Mouse (Mus musculus) CH12.LX (cell line): ENCODE measurements around the gene Zfp777.

Experiments used
- CTCF ChIP-seq, 2 experiments: IDR thresholded peaks in 1 of 2; conservative IDR thresholded peaks in 1 of 2; 2 replicates each; pipeline ENCODE4 v1.5.1; 2011 to 2012; ENCODE audit warnings: low read depth in 2 of 2, low read length in 2 of 2, improper control_type of control experiment in 1 of 2, inconsistent platforms in 1 of 2, mild to moderate bottlenecking in 1 of 2, moderate library complexity in 1 of 2
- MXI1 ChIP-seq: IDR thresholded peaks from 2 replicates; pipeline ENCODE4 v1.6.1; 2011; ENCODE audit warnings: mild to moderate bottlenecking, low read depth, low read length, improper control_type of control experiment
- NRF1 ChIP-seq: IDR thresholded peaks from 2 replicates; pipeline ENCODE4 v1.6.1; 2014; ENCODE audit warnings: low read depth, mild to moderate bottlenecking, inconsistent platforms, low read length, improper control_type of control experiment, moderate library complexity
- POLR2A ChIP-seq: IDR thresholded peaks from 2 replicates; pipeline ENCODE4 v1.6.1; 2011; ENCODE audit warnings: low read depth, mild to moderate bottlenecking, improper control_type of control experiment, low read length
- POLR2AphosphoS2 ChIP-seq: IDR thresholded peaks from 2 replicates; pipeline ENCODE4 v1.6.1; 2011; ENCODE audit warnings: low read depth, low read length, improper control_type of control experiment
- RCOR1 ChIP-seq: conservative IDR thresholded peaks from 2 replicates; pipeline ENCODE4 v1.6.1; 2012; ENCODE audit warnings: low read depth, mild to moderate bottlenecking, inconsistent platforms, low read length, improper control_type of control experiment
- USF1 ChIP-seq: IDR thresholded peaks from 2 replicates; pipeline ENCODE4 v1.6.1; 2014; ENCODE audit warnings: low read depth, mild to moderate bottlenecking, inconsistent platforms, low read length, improper control_type of control experiment
- ZC3H11A ChIP-seq: IDR thresholded peaks from 2 replicates; pipeline ENCODE4 v1.6.1; 2012; ENCODE audit warnings: low read depth, mild to moderate bottlenecking, inconsistent platforms, low read length, improper control_type of control experiment
- ZKSCAN1 ChIP-seq: IDR thresholded peaks from 2 replicates; pipeline ENCODE4 v1.6.1; 2012; ENCODE audit warnings: low read depth, inconsistent platforms, low read length, improper control_type of control experiment, borderline replicate concordance
- ZNF384 ChIP-seq: IDR thresholded peaks from 2 replicates; pipeline ENCODE4 v1.6.1; 2012; ENCODE audit warnings: low read depth, low read length, improper control_type of control experiment, inconsistent platforms

DNA sequence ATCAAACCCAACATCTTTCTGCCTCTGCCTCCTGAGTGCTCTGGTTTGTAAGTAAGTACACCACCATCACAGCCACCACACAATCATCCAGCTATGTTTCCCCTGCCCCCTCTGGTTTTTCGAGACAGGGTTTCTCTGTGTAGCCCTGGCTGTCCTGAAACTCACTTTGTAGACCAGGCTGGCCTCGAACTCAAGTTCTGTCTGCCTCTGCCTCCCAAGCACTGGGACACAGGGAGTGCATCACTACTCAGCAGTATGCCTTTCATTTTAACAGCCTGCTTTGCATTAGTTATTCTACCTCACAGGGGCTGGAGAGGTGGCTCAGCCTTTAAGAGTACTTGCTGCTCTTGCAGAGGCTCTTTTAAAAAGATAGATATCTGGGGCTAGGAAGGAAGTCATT is 3.0 kb upstream of the Zfp777 start:
- TF ChIP-seq USF1, result no peak
- TF ChIP-seq POLR2A, result no peak
- no peak for TF ChIP-seq RCOR1
- TF ChIP-seq ZKSCAN1, result no peak
- no peak for TF ChIP-seq MXI1
- no peak for TF ChIP-seq POLR2AphosphoS2
- TF ChIP-seq CTCF (conservative IDR thresholded peaks at IDR 0.05 in 1 of 2, IDR thresholded peaks at IDR 0.05 in 1 of 2; ENCODE audit: low read depth in 2 of 2, low read length in 2 of 2), result no peak
- TF ChIP-seq ZNF384, result no peak
- TF ChIP-seq ZC3H11A, result no peak
- TF ChIP-seq NRF1, result no peak
